Mouse (Mus musculus) ES-E14 (cell line): ENCODE data around the gene Dbt. TPM values are rescaled to one million over a fixed set of nuclear protein-coding genes. Genes with fewer than 3 reads are reported as not detected.
A peak's percentile ranks its signal among the peaks of the same experiment; 100 is the strongest.

ENCODE experiments used
- DNase-seq: peaks from one replicate; pipeline ENCODE4 v3.0.0-alpha.2; 2013; ENCODE audit warnings: low read depth, low spot score
- H3K27ac ChIP-seq: 2 replicates; pipeline ENCODE4 v1.5.1; 2012; ENCODE audit warnings: low read depth, mild to moderate bottlenecking, low read length, moderate library complexity, mixed read lengths; ENCODE audit not compliant: poor library complexity, insufficient read depth, severe bottlenecking
- H3K36me3 ChIP-seq: 2 replicates; pipeline ENCODE4 v1.6.1; 2012; ENCODE audit warnings: mild to moderate bottlenecking, low read length, moderate library complexity, mixed read lengths; ENCODE audit not compliant: control insufficient read depth, poor library complexity, insufficient read depth, severe bottlenecking
- H3K4me1 ChIP-seq, 2 experiments: fragments of 150-350 bp in 1 of 2; sonication (generic) in 1 of 2; 2 replicates each; pipeline ENCODE4 v1.6.1; 2012; ENCODE audit warnings: low read length in 2 of 2, mild to moderate bottlenecking in 1 of 2, mixed read lengths in 1 of 2; ENCODE audit not compliant: control insufficient read depth in 2 of 2, insufficient read depth in 2 of 2, poor library complexity in 1 of 2
- H3K4me3 ChIP-seq, 2 experiments: fragments of 150-350 bp in 1 of 2; sonication (generic) in 1 of 2; 2 replicates each; pipeline ENCODE4 v1.5.1; 2012; ENCODE audit warnings: low read length in 2 of 2, low read depth in 1 of 2, mild to moderate bottlenecking in 1 of 2, mixed read lengths in 1 of 2; ENCODE audit not compliant: insufficient read depth in 1 of 2, poor library complexity in 1 of 2, severe bottlenecking in 1 of 2
- H3K9ac ChIP-seq: 2 replicates; pipeline ENCODE4 v1.6.1; 2012; ENCODE audit warnings: low read depth, mild to moderate bottlenecking, low read length, mixed read lengths; ENCODE audit not compliant: poor library complexity, insufficient read depth, severe bottlenecking
- H3K9me3 ChIP-seq: fragments of 150-350 bp; sonication (generic); 2 replicates; pipeline ENCODE4 v1.6.1; 2012; ENCODE audit warnings: low read depth, mild to moderate bottlenecking, low read length; ENCODE audit not compliant: control insufficient read depth, insufficient read depth
- CHD2 ChIP-seq: IDR thresholded peaks from 2 replicates; pipeline ENCODE4 v1.6.1; 2014; ENCODE audit warnings: mild to moderate bottlenecking, low read depth, low read length, inconsistent platforms
- HCFC1 ChIP-seq: IDR thresholded peaks from 2 replicates; pipeline ENCODE4 v1.6.1; 2012; ENCODE audit warnings: low read length, inconsistent platforms, borderline replicate concordance; ENCODE audit not compliant: insufficient read depth
- MAFK ChIP-seq: IDR thresholded peaks from 2 replicates; pipeline ENCODE4 v1.6.1; 2014; ENCODE audit warnings: mild to moderate bottlenecking, low read depth, low read length, inconsistent platforms; ENCODE audit not compliant: insufficient read depth
- ZC3H11A ChIP-seq: IDR thresholded peaks from 2 replicates; pipeline ENCODE4 v1.6.1; 2012; ENCODE audit warnings: low read depth, mild to moderate bottlenecking, inconsistent platforms, low read length, borderline replicate concordance
- ZNF384 ChIP-seq: IDR thresholded peaks from 2 replicates; pipeline ENCODE4 v1.6.1; 2012; ENCODE audit warnings: low read depth, low read length, inconsistent platforms
- in situ Hi-C, 2 experiments: fragments of 600-800 bp; cut with MboI; formaldehyde crosslinking; loops; one replicate each; pipeline ENCODE4 v1.15.1; 2025; ENCODE audit warnings: low sequenced_read_pairs in 2 of 2, inconsistent platforms in 1 of 2; ENCODE audit not compliant: unreplicated experiment in 2 of 2
- total RNA-seq: library from RNA; depleted of rRNA; stranded (reverse); fragments of 300-350 nt; gene quantifications from 2 replicates; pipeline ENCODE4 v1.2.3, GENCODE M21; 2012

The Dbt gene
- total RNA-seq, 1 experiment: 18.7 TPM

DNA sequence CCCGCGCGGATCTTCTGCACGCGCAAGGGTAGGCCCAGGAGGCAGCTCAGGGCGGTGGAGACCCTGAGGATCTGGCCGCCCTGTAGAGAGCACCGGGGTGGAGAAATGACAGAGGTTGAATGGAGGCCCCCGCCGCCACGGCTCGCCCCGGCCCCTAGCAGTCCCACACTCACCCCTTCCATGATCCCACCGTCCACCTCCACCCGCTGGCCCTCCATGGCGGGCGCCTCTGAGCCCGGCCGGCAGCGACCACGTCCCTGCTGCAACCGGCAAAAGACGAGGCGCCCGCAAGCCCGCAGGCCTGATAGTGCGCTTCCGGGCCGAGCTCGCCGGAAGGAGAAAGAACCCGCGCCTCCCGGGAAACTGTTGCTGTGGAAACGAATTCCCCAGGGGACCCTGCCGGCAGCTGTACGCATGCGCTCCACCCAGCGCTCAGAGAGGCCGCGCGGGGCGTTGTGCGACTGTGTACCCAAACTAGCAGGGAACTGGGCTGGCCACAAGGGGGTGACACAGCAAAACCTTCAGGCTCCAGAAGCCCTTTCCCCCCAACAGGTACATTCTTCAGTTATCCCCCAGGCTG, 5.0 kb upstream of the Dbt start, which contains the start of gene Rtca:
Gene Rtca, minus strand, starts transcription at position 437 of the 580 bp plus-strand sequence.
- Histone ChIP-seq H3K9ac (peak within 1 kb of the TSS; percentile 96), H3K4me3 (peak within 1 kb of the TSS; percentile 72 to 98), H3K4me1 (peaks cover 0 to 8% of the 10 kb centered on the region in 2 experiments; a peak in 1 of 4 replicates), H3K9me3 (no peaks in the 10 kb centered on the region), H3K36me3 (peaks cover 13% of the 10 kb centered on the region), H3K27ac (no peak within 1 kb of the TSS; the same call in 1 of the 2 replicates)
- peak; percentile 96 for DNase-seq
- TF ChIP-seq MAFK (peak; percentile 52; the same call in 1 of the 2 replicates), HCFC1 (0 out of 2 replicates have a peak, but pooled peaks have one; percentile 50), ZC3H11A (peak; percentile 54; the same call in 1 of the 2 replicates), CHD2 (no peak), ZNF384 (no peak)
- in situ Hi-C loops: no loop called here

- Histone ChIP-seq H3K27ac (no peak overlapping the region), H3K4me3 (peak overlapping the region; percentile 57 to 72; a peak in 3 of 4 replicates)
- in situ Hi-C loops: loop anchor here in 1 of 2 experiments (10.0 kb wide), 1 partner anchor 232 kb away; no protein-coding TSS in a partner anchor
Measured at GRCm38 (mm10) chr3:116512151-116512903, 543 bp upstream of the Dbt start.

GRCm38 (mm10) chr3:116520141-116520761, 7.4 kb downstream of the Dbt start:
- in situ Hi-C loops: no loop called here
- Histone ChIP-seq H3K4me1 (no peaks in the 10 kb centered on the region), H3K36me3 (peaks cover 5% of the 10 kb centered on the region; the same call in 1 of the 2 replicates), H3K27ac (no peak overlapping the region), H3K9ac (no peak overlapping the region), H3K9me3 (no peaks in the 10 kb centered on the region), H3K4me3 (no peak overlapping the region)
- no peak for DNase-seq
- no peak for TF ChIP-seq CHD2
- TF ChIP-seq ZNF384: no peak
- no peak for TF ChIP-seq ZC3H11A
- no peak for TF ChIP-seq HCFC1
- no peak for TF ChIP-seq MAFK

More at GRCm38 (mm10) chr3:116512151-116512903, 543 bp upstream of the Dbt start:
- Histone ChIP-seq H3K4me1 (0 out of 4 replicates have a peak, but pooled peaks cover 0 to 2% of the 10 kb centered on the region in 2 experiments), H3K9me3 (no peaks in the 10 kb centered on the region), H3K9ac (peak overlapping the region; percentile 58; the same call in 1 of the 2 replicates), H3K36me3 (0 out of 2 replicates have a peak, but pooled peaks cover 3% of the 10 kb centered on the region)
- peak; percentile 16; the same call in 1 of the 2 replicates for TF ChIP-seq ZC3H11A
- no peak for TF ChIP-seq CHD2
- peak; percentile 80 for DNase-seq

GRCm38 (mm10) chr3:116529741-116530140, 16.9 kb downstream of the Dbt start:
- no peak for DNase-seq
- Histone ChIP-seq H3K27ac (no peak overlapping the region), H3K4me3 (no peak overlapping the region), H3K4me1 (peaks cover 0 to 8% of the 10 kb centered on the region in 2 experiments; a peak in 1 of 4 replicates), H3K9ac (no peak overlapping the region), H3K36me3 (peaks cover 9% of the 10 kb centered on the region), H3K9me3 (no peaks in the 10 kb centered on the region)
- in situ Hi-C loops: no loop called here
- TF ChIP-seq ZC3H11A (no peak), ZNF384 (no peak), CHD2 (no peak), HCFC1 (no peak), MAFK (no peak)
